Mouse (Mus musculus) heart, embryonic 10.5 days (tissue): ENCODE measurements around the gene Dcun1d4. TPM values are rescaled to one million over a fixed set of nuclear protein-coding genes. Genes with fewer than 3 reads are reported as not detected.

ENCODE experiments used
- DNase-seq: peaks from one replicate; pipeline ENCODE4 v3.0.0-alpha.2; 2017; ENCODE audit warnings: low spot score
- H3K27ac ChIP-seq: fragments of 300-500 bp; sonication (generic); 2 replicates; pipeline ENCODE4 v1.5.1; 2016; ENCODE audit warnings: mild to moderate bottlenecking
- H3K27me3 ChIP-seq: fragments of 300-500 bp; sonication (generic); 2 replicates; pipeline ENCODE4 v1.6.1; 2016; ENCODE audit warnings: mild to moderate bottlenecking; ENCODE audit not compliant: poor library complexity, insufficient read depth, severe bottlenecking
- H3K36me3 ChIP-seq: fragments of 300-500 bp; sonication (generic); 2 replicates; pipeline ENCODE4 v1.6.1; 2016; ENCODE audit warnings: mild to moderate bottlenecking, moderate library complexity
- H3K4me1 ChIP-seq: fragments of 300-500 bp; sonication (generic); 2 replicates; pipeline ENCODE4 v1.6.1; 2016; ENCODE audit warnings: mild to moderate bottlenecking
- H3K4me3 ChIP-seq: fragments of 300-500 bp; sonication (generic); 2 replicates; pipeline ENCODE4 v1.5.1; 2016; ENCODE audit warnings: mild to moderate bottlenecking, moderate library complexity
- H3K9me3 ChIP-seq: fragments of 300-500 bp; sonication (generic); 2 replicates; pipeline ENCODE4 v1.6.1; 2016; ENCODE audit warnings: mild to moderate bottlenecking, moderate library complexity
- WGBS: fragments of 180-500 bp; shearing (Covaris S2); methylation state at CpG from one replicate; pipeline ENCODE4 v1.1.7; 2016; 5-methylcytosine and 5-hydroxymethylcytosine counted together
- polyA plus RNA-seq: library from polyadenylated mRNA; unstranded; fragments of >200 nt; fragmentation: Nextera tagmentation; extraction: Ambion mirVana; gene quantifications from 2 replicates; pipeline ENCODE4 v1.2.1, GENCODE M21; 2016

Dcun1d4 gene
- polyA plus RNA-seq, 1 experiment from 2014 or later, result 20.4 TPM

GRCm38 (mm10) chr5:73512241-73512640 is 31.4 kb downstream of the Dcun1d4 start:
- WGBS, result 90% methylated on average over 1 of the region's 1 CpGs
- H3K36me3 ChIP-seq, result peaks cover 22% of the 10 kb centered on the region; the same call in 1 of the 2 replicates
- no peak overlapping the region for H3K4me3 ChIP-seq
- H3K9me3 ChIP-seq, result no peaks in the 10 kb centered on the region
- H3K27ac ChIP-seq, result no peak overlapping the region
- no peak for DNase-seq
- no peaks in the 10 kb centered on the region for H3K27me3 ChIP-seq
- H3K4me1 ChIP-seq, result peaks cover 29% of the 10 kb centered on the region

DNA sequence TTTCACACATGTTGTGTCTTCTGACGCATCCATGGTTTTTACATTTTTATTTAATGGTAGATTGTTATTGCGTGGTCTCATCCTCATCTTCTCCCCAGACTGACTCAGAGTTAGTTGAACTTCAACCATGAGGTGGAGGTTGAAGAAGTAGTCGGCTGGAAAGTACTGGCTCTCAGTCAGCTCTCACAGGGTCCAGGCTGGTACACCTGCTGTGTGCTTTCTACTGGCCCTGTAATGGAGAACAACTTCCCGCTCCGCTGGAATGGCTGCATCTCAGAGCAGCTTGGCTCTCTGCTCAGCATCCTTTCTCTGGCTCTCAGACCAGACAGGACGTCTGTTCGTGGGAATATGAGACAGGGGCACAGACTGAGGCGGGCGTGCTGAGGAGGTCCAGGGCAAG is 31.9 kb downstream of the Dcun1d4 start:
- 90% methylated on average over 9 of the region's 9 CpGs for WGBS
- H3K36me3 ChIP-seq, result peaks cover 26% of the 10 kb centered on the region
- no peak for DNase-seq
- no peaks in the 10 kb centered on the region for H3K27me3 ChIP-seq
- H3K4me3 ChIP-seq, result no peak overlapping the region
- H3K9me3 ChIP-seq, result no peaks in the 10 kb centered on the region
- H3K4me1 ChIP-seq, result peaks cover 29% of the 10 kb centered on the region
- H3K27ac ChIP-seq, result no peak overlapping the region

- no peak overlapping the region for H3K27ac ChIP-seq
- H3K4me3 ChIP-seq, result no peak overlapping the region
- peaks cover 29% of the 10 kb centered on the region for H3K4me1 ChIP-seq
- DNase-seq, result no peak
- WGBS, result 90% methylated on average over 2 of the region's 2 CpGs
- H3K27me3 ChIP-seq, result no peaks in the 10 kb centered on the region
- peaks cover 34% of the 10 kb centered on the region for H3K36me3 ChIP-seq
- no peaks in the 10 kb centered on the region for H3K9me3 ChIP-seq
These were observed 33.4 kb downstream of the Dcun1d4 start for GRCm38 (mm10) chr5:73514202-73514601.

DNA sequence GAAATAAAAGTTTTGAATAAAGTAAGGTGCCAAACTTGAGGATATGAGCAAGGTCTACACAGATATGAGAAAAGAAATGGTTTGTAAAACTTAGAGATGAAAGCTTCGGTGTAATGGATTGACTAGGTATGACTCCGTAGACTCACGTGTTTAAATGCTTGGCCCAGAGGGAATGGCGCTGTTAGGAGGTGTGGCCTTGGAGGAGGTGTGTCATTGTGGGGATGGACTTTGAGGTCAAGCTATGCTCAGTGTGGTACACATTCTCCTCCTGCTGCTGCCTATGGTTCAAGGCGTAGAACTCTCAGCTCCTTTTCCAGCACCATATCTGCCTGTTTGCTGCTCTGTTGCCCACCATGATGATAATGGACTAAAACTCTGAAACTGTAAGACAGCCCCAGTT is 36.5 kb downstream of the Dcun1d4 start:
- no peak overlapping the region for H3K4me3 ChIP-seq
- H3K9me3 ChIP-seq, result no peaks in the 10 kb centered on the region
- 91% methylated on average over 5 of the region's 5 CpGs for WGBS
- H3K4me1 ChIP-seq, result 0 out of 2 replicates have a peak, but pooled peaks cover under 1% of the 10 kb centered on the region
- peaks cover 30% of the 10 kb centered on the region for H3K36me3 ChIP-seq
- no peaks in the 10 kb centered on the region for H3K27me3 ChIP-seq
- DNase-seq, result no peak
- H3K27ac ChIP-seq, result no peak overlapping the region

- no peak for DNase-seq
- Histone ChIP-seq H3K27me3 (no peaks in the 10 kb centered on the region), H3K4me3 (no peak overlapping the region), H3K4me1 (peaks cover 10% of the 10 kb centered on the region), H3K9me3 (no peaks in the 10 kb centered on the region), H3K36me3 (peaks cover 26% of the 10 kb centered on the region), H3K27ac (no peak overlapping the region)
- 88% methylated on average over 8 of the region's 8 CpGs for WGBS
These were observed 37.8 kb downstream of the Dcun1d4 start for GRCm38 (mm10) chr5:73518424-73519211.

- no peaks in the 10 kb centered on the region for H3K27me3 ChIP-seq
- H3K36me3 ChIP-seq, result peaks cover 21% of the 10 kb centered on the region
- WGBS, result 82% methylated on average over 4 of the region's 4 CpGs
- DNase-seq, result no peak
- peaks cover 17% of the 10 kb centered on the region for H3K4me1 ChIP-seq
- H3K27ac ChIP-seq, result no peak overlapping the region
- no peak overlapping the region for H3K4me3 ChIP-seq
- H3K9me3 ChIP-seq, result no peaks in the 10 kb centered on the region
These were observed 40.0 kb downstream of the Dcun1d4 start for GRCm38 (mm10) chr5:73520787-73521186.

GRCm38 (mm10) chr5:73523227-73523626 is 42.4 kb downstream of the Dcun1d4 start:
- WGBS, result 50% methylated on average over 10 of the region's 10 CpGs
- H3K36me3 ChIP-seq, result peaks cover 19% of the 10 kb centered on the region
- no peak overlapping the region for H3K27ac ChIP-seq
- peaks cover 17% of the 10 kb centered on the region for H3K4me1 ChIP-seq
- H3K9me3 ChIP-seq, result no peaks in the 10 kb centered on the region
- H3K27me3 ChIP-seq, result no peaks in the 10 kb centered on the region
- no peak for DNase-seq
- no peak overlapping the region for H3K4me3 ChIP-seq

GRCm38 (mm10) chr5:73524300-73525000 is 43.6 kb downstream of the Dcun1d4 start:
- no peak overlapping the region for H3K4me3 ChIP-seq
- no peaks in the 10 kb centered on the region for H3K27me3 ChIP-seq
- H3K9me3 ChIP-seq, result no peaks in the 10 kb centered on the region
- peaks cover 17% of the 10 kb centered on the region for H3K4me1 ChIP-seq
- H3K27ac ChIP-seq, result no peak overlapping the region
- peaks cover 25% of the 10 kb centered on the region for H3K36me3 ChIP-seq
- DNase-seq, result no peak
- WGBS, result 72% methylated on average over 4 of the region's 4 CpGs

GRCm38 (mm10) chr5:73532222-73532621 is 51.4 kb downstream of the Dcun1d4 start:
- DNase-seq, result no peak
- Histone ChIP-seq H3K27ac (no peak overlapping the region), H3K27me3 (no peaks in the 10 kb centered on the region), H3K36me3 (peaks cover 46% of the 10 kb centered on the region), H3K4me1 (no peaks in the 10 kb centered on the region), H3K9me3 (no peaks in the 10 kb centered on the region), H3K4me3 (no peak overlapping the region)
- WGBS, result 73% methylated on average over 1 of the region's 1 CpGs

- H3K27ac ChIP-seq, result no peak overlapping the region
- WGBS, result 87% methylated on average over 9 of the region's 9 CpGs
- no peak for DNase-seq
- H3K9me3 ChIP-seq, result no peaks in the 10 kb centered on the region
- no peak overlapping the region for H3K4me3 ChIP-seq
- H3K27me3 ChIP-seq, result no peaks in the 10 kb centered on the region
- peaks cover 49% of the 10 kb centered on the region for H3K36me3 ChIP-seq
- no peaks in the 10 kb centered on the region for H3K4me1 ChIP-seq
These were observed 52.1 kb downstream of the Dcun1d4 start for GRCm38 (mm10) chr5:73532879-73533278.

GRCm38 (mm10) chr5:73537669-73538068 is 56.9 kb downstream of the Dcun1d4 start:
- WGBS, result 86% methylated on average over 12 of the region's 12 CpGs
- Histone ChIP-seq H3K27me3 (no peaks in the 10 kb centered on the region), H3K4me1 (no peaks in the 10 kb centered on the region), H3K4me3 (no peak overlapping the region), H3K36me3 (peaks cover 26% of the 10 kb centered on the region), H3K9me3 (no peaks in the 10 kb centered on the region), H3K27ac (no peak overlapping the region)
- no peak for DNase-seq

GRCm38 (mm10) chr5:73538586-73539298 is 57.9 kb downstream of the Dcun1d4 start:
- DNase-seq, result no peak
- H3K4me1 ChIP-seq, result no peaks in the 10 kb centered on the region
- no peak overlapping the region for H3K27ac ChIP-seq
- 86% methylated on average over 11 of the region's 11 CpGs for WGBS
- no peaks in the 10 kb centered on the region for H3K9me3 ChIP-seq
- no peak overlapping the region for H3K4me3 ChIP-seq
- peaks cover 18% of the 10 kb centered on the region for H3K36me3 ChIP-seq
- H3K27me3 ChIP-seq, result no peaks in the 10 kb centered on the region
